Mouse (Mus musculus) bone marrow, adult 2 months (tissue): Measurements from ENCODE around the gene Gnmt. TPM values are rescaled to one million over a fixed set of nuclear protein-coding genes. Genes with fewer than 3 reads are reported as not detected.
"Not testable (repeated sequence)": the region's sequence is repeated elsewhere in the genome, so short reads cannot be mapped to it uniquely, and the experiment has no call there.

Experiments
- H3K27ac ChIP-seq: fragments of 200-500 bp; 2 replicates; pipeline ENCODE4 v1.5.1; 2012; ENCODE audit warnings: low read depth, mild to moderate bottlenecking, control low read depth, inconsistent platforms, low read length; ENCODE audit not compliant: control insufficient read depth, poor library complexity, insufficient read depth
- H3K4me1 ChIP-seq: fragments of 200-500 bp; 2 replicates; pipeline ENCODE4 v1.6.1; 2011; ENCODE audit warnings: low read length; ENCODE audit not compliant: control insufficient read depth, insufficient read depth
- H3K4me3 ChIP-seq: fragments of 200-500 bp; replicated peaks from 2 replicates; pipeline ENCODE3; 2011; ENCODE audit warnings: mild to moderate bottlenecking, low read depth, low read length, control low read depth; ENCODE audit not compliant: control insufficient read depth
- CTCF ChIP-seq: fragments of 200-500 bp; IDR thresholded peaks from 2 replicates; pipeline ENCODE4 v1.5.1; 2011; ENCODE audit warnings: low read length, control low read depth; ENCODE audit not compliant: control insufficient read depth, insufficient read depth
- POLR2A ChIP-seq: fragments of 200-500 bp; IDR thresholded peaks from 2 replicates; pipeline ENCODE4 v1.6.1; 2011; ENCODE audit warnings: low read depth, mild to moderate bottlenecking, control low read depth, low read length, borderline replicate concordance; ENCODE audit not compliant: control insufficient read depth
- WGBS: fragments of 180-500 bp; shearing (Covaris S2); methylation state at CpG from one replicate; pipeline ENCODE4 v1.1.7; 2018; 5-methylcytosine and 5-hydroxymethylcytosine counted together
- polyA plus RNA-seq: library from polyadenylated mRNA; stranded (reverse); fragments of >200 nt; gene quantifications from 2 replicates; pipeline ENCODE4 v1.2.4, GENCODE M21; 2011; ENCODE audit warnings: low replicate concordance; ENCODE audit not compliant: missing spikeins, insufficient read depth, insufficient read length

Gene Gnmt
- polyA plus RNA-seq, 1 experiment = 2.9 TPM

- TF ChIP-seq CTCF (no peak), POLR2A (no peak)
- Histone ChIP-seq H3K4me1 (no peaks in the 10 kb centered on the region), H3K4me3 (no peak overlapping the region), H3K27ac (no peak overlapping the region)
- 75% methylated on average over 4 of the region's 4 CpGs for WGBS
These were observed 42.1 kb upstream of the Gnmt start for GRCm38 (mm10) chr17:46771025-46771424.

GRCm38 (mm10) chr17:46770546-46770945 is 41.6 kb upstream of the Gnmt start:
- Histone ChIP-seq H3K27ac (no peak overlapping the region), H3K4me1 (no peaks in the 10 kb centered on the region), H3K4me3 (no peak overlapping the region)
- WGBS = 87% methylated on average over 11 of the region's 11 CpGs
- TF ChIP-seq POLR2A = no peak
- TF ChIP-seq CTCF = no peak

DNA sequence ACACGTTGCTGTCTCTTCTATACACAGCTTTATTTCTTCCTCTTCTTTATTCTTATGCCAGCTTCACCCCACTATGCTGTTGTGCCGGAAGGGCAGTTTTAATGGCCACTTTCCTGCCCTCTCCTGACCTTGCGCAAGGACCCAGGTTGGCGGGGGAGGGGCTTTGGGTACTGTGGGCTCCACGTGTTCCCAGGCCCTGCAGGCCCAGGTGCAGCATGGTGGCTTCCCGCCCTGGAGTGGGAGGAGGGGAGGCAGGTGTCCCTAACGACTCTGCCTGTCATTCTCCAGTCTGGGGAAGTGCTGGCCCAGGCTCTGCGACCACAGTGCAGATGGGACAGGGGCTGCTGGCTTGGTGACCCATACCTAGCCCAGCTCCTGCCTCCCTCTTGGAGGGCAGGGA is 38.9 kb upstream of the Gnmt start:
- H3K4me1 ChIP-seq = no peaks in the 10 kb centered on the region
- 29% methylated on average over 8 of the region's 8 CpGs for WGBS
- TF ChIP-seq POLR2A (no peak), CTCF (no peak)
- no peak overlapping the region for H3K4me3 ChIP-seq
- no peak overlapping the region for H3K27ac ChIP-seq

DNA sequence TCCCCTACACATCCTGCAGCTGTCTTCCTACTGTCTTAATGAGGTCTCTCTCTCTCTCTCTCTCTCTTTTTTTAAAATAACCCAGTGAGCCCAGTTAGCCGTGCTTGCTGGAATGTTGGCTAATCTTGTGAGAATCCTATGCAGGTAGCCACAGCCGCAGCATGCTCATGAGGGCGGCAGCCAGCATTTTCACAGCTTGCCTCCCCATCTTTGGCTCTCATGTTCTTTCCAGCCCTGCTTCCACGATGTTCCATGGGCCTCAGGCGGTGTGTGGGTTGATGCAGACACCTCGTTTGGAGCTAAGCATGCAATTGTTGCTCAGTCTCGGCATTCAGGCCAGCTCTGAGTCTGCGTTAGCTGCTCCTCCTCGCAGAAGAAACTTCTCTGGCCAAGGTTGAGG is 35.9 kb upstream of the Gnmt start:
- WGBS = 76% methylated on average over 9 of the region's 9 CpGs
- H3K4me3 ChIP-seq, H3K4me1 ChIP-seq, H3K27ac ChIP-seq: not testable (repeated sequence)

DNA sequence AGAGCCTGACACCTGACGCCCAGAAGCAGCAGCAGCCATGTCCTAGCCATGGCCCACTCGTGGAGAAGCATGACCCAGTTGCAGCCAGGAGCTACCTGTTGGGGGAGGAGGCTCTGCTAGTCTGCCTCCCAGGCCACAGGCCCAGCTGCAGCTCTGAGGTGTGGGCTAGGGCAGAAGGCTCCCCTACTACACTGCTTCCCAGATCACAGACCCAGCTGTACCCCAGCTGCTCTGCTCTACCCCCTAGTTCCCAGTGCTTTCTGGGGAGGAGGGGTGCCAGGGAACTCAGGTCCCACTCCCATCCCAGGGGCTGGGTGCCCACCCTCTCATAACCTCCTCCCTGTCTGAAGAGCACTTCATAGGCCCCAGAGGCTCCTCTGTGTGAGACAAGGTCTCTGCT is 34.6 kb upstream of the Gnmt start, which contains the start of gene Ptcra:
Gene Ptcra, minus strand, starts transcription at position 169 of the 400 bp plus-strand sequence.
- H3K27ac ChIP-seq = no peak within 1 kb of the TSS
- no peak for TF ChIP-seq POLR2A
- TF ChIP-seq CTCF = no peak
- H3K4me3 ChIP-seq = no peak within 1 kb of the TSS
- H3K4me1 ChIP-seq = no peaks in the 10 kb centered on the region
- WGBS = 70% methylated on average over 2 of the region's 2 CpGs

DNA sequence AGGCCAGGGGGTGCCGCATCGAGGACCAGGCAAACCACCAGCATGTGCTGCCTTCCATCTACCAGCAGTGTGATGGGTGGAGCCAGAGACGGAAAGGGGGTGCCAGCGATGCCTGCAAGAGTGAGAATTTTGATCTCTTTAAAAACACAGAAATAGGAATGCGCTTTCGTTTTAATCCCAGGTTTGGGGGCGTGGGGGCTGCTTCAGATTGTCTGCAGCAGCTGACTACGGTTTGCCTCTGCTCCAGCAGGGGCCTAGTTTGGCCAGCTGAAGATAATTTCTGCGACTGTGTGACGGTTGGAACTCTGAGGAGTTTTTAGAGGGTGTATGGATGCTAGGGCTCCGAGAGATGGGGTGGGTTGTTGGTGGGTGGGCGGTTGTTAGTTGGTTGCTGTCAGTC is 29.8 kb upstream of the Gnmt start:
- 81% methylated on average over 12 of the region's 12 CpGs for WGBS
- no peaks in the 10 kb centered on the region for H3K4me1 ChIP-seq
- no peak overlapping the region for H3K27ac ChIP-seq
- TF ChIP-seq POLR2A = no peak
- no peak for TF ChIP-seq CTCF
- no peak overlapping the region for H3K4me3 ChIP-seq

DNA sequence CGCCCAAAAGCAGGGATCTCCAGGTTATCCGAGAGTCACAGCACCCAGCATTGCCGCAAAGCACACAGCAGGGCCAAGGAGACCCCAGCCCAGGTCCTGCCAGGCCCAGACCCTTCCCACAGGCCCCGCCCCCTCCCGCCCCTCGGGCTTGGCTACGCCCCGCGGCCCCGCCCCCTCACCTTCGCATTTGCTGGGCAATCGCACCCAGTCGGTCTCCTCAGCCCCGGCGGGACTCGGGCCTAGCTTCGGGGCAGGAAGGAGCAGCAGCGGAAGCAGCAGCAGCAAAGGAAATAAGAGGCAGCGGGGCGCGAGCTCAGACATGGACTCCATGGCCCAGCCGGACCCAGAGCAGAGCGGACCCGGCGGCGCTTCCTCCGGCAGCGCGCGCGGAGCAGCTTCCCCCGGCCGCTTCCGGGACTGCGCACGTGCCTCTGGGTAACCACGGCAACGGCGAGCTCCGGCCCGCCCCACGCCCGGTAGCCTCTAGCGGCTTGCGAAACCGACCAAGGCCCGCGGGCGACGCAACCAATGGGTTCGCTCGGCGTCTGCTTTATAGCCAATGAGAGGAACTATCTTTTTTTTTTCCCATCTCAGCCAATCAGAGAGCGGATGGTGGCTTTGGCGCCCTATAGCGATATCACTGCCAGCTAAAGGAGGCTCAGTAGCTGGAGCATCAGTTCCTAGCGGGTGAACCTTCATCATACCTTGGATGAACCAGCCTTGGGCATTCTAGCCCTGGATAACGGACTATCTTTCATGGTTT is 23.0 kb upstream of the Gnmt start, which contains the start of gene Cnpy3:
Gene Cnpy3, minus strand, starts transcription at position 421 of the 763 bp plus-strand sequence.
- H3K4me3 ChIP-seq = peak within 1 kb of the TSS; percentile 91
- H3K27ac ChIP-seq = peak within 1 kb of the TSS; percentile 89
- TF ChIP-seq POLR2A (peak; percentile 80; the same call in 1 of the 2 replicates), CTCF (0 out of 2 replicates have a peak, but pooled peaks have one; percentile 2)
- no peaks in the 10 kb centered on the region; the same call in 1 of the 2 replicates for H3K4me1 ChIP-seq
- WGBS = under 1% methylated on average over 58 of the region's 58 CpGs

GRCm38 (mm10) chr17:46751056-46751793 is 22.3 kb upstream of the Gnmt start:
- WGBS = 2% methylated on average over 16 of the region's 16 CpGs
- Histone ChIP-seq H3K4me3 (peak overlapping the region; percentile 91), H3K4me1 (no peaks in the 10 kb centered on the region; the same call in 1 of the 2 replicates), H3K27ac (peak overlapping the region; percentile 89)
- TF ChIP-seq POLR2A (no peak), CTCF (no peak)
